Mouse (Mus musculus) neural tube, embryonic 12.5 days (tissue): ENCODE results near the gene Gm27021. TPM values are rescaled to one million over a fixed set of nuclear protein-coding genes. Genes with fewer than 3 reads are reported as not detected.

ENCODE experiments used
- ATAC-seq: fragments of 200-750 bp; cut with Nextera tagmentation; 2 replicates; pipeline ENCODE4 v1.8.0; 2017; ENCODE audit warnings: low read depth, mild to moderate bottlenecking, moderate TSS enrichment, moderate library complexity; ENCODE audit not compliant: low FRiP score
- H3K27ac ChIP-seq: fragments of 300-500 bp; sonication (generic); 2 replicates; pipeline ENCODE4 v1.5.1; 2016
- H3K27me3 ChIP-seq: fragments of 300-500 bp; sonication (generic); replicated peaks from 2 replicates; pipeline ENCODE4 v1.6.1; 2016; ENCODE audit warnings: mild to moderate bottlenecking
- H3K36me3 ChIP-seq: fragments of 300-500 bp; sonication (generic); 2 replicates; pipeline ENCODE4 v1.6.1; 2016; ENCODE audit warnings: mild to moderate bottlenecking
- H3K4me1 ChIP-seq: fragments of 300-500 bp; sonication (generic); 2 replicates; pipeline ENCODE4 v1.6.1; 2016
- H3K4me2 ChIP-seq: fragments of 300-500 bp; sonication (generic); replicated peaks from 2 replicates; pipeline ENCODE4 v1.6.1; 2016; ENCODE audit warnings: mild to moderate bottlenecking
- H3K4me3 ChIP-seq: fragments of 300-500 bp; sonication (generic); 2 replicates; pipeline ENCODE4 v1.5.1; 2016
- H3K9ac ChIP-seq: fragments of 300-500 bp; sonication (generic); 2 replicates; pipeline ENCODE4 v1.6.1; 2016; ENCODE audit warnings: mild to moderate bottlenecking
- H3K9me3 ChIP-seq: fragments of 300-500 bp; sonication (generic); 2 replicates; pipeline ENCODE4 v1.6.1; 2016; ENCODE audit warnings: mild to moderate bottlenecking
- WGBS: fragments of 180-500 bp; shearing (Covaris S2); methylation state at CpG from one replicate; pipeline ENCODE4 v1.1.7; 2016; 5-methylcytosine and 5-hydroxymethylcytosine counted together
- polyA plus RNA-seq: library from polyadenylated mRNA; unstranded; fragments of >200 nt; fragmentation: Nextera tagmentation; extraction: Ambion mirVana; gene quantifications from 2 replicates; pipeline ENCODE4 v1.2.1, GENCODE M21; 2016

Gm27021 gene
- polyA plus RNA-seq, result 2.4 and 6.3 TPM in 2 replicates

GRCm38 (mm10) chr8:120667561-120668373 lies at the start of gene Gm27021, which contains the start of gene Cox4i1:
Gene Gm27021 (minus strand): TSS chr8:120668079.
Gene Cox4i1 (plus strand): TSS chr8:120668222.
- Histone ChIP-seq H3K36me3 (peaks cover 31% of the 10 kb centered on the region), H3K27ac (peak within 1 kb of the TSS; percentile 75; the same call in 1 of the 2 replicates), H3K9me3 (no peaks in the 10 kb centered on the region), H3K4me3 (peak within 1 kb of the TSS; percentile 88), H3K4me1 (peaks cover 42% of the 10 kb centered on the region), H3K4me2 (peak within 1 kb of the TSS; percentile 92), H3K27me3 (no peaks in the 10 kb centered on the region), H3K9ac (peak within 1 kb of the TSS; percentile 96)
- peak; percentile 93 for ATAC-seq
- under 1% methylated on average over 103 of the region's 105 CpGs for WGBS

GRCm38 (mm10) chr8:120715996-120716680 lies 48.3 kb upstream of the Gm27021 start:
- no peak overlapping the region for H3K4me3 ChIP-seq
- no peak overlapping the region for H3K27ac ChIP-seq
- H3K4me1 ChIP-seq, result no peaks in the 10 kb centered on the region
- H3K27me3 ChIP-seq, result no peaks in the 10 kb centered on the region
- ATAC-seq, result no peak
- H3K9me3 ChIP-seq, result no peaks in the 10 kb centered on the region
- no peak overlapping the region for H3K9ac ChIP-seq
- H3K36me3 ChIP-seq, result no peaks in the 10 kb centered on the region
- 84% methylated on average over 15 of the region's 15 CpGs for WGBS
- H3K4me2 ChIP-seq, result no peak overlapping the region

DNA sequence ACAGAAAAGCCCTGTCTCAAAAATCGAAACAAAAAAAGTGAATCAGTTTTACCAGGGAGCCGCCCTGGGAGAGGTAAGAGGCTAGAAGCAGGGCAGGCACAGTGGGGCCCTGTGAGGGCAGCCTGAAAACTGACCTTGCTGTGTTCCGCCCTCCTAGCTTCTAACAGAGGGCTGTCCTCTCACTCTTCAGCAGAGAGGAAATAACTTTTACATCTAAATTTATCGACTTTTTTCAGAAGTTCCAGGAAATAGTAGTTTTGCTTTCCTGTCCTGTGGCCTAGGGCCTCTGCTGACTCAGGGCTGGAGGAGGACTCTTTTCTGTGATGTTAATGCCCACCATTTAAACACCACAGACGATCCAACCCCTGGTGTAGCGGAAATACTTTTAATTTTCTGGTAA lies 47.3 kb upstream of the Gm27021 start:
- H3K4me3 ChIP-seq, result no peak overlapping the region
- no peaks in the 10 kb centered on the region for H3K9me3 ChIP-seq
- no peak overlapping the region for H3K4me2 ChIP-seq
- H3K4me1 ChIP-seq, result no peaks in the 10 kb centered on the region
- H3K27me3 ChIP-seq, result no peaks in the 10 kb centered on the region
- no peak overlapping the region for H3K27ac ChIP-seq
- no peak overlapping the region for H3K9ac ChIP-seq
- WGBS, result 78% methylated on average over 6 of the region's 6 CpGs
- no peak for ATAC-seq
- H3K36me3 ChIP-seq, result no peaks in the 10 kb centered on the region

GRCm38 (mm10) chr8:120709176-120709575 lies 41.3 kb upstream of the Gm27021 start:
- H3K27me3 ChIP-seq, result no peaks in the 10 kb centered on the region
- no peaks in the 10 kb centered on the region for H3K9me3 ChIP-seq
- H3K27ac ChIP-seq, result no peak overlapping the region
- H3K36me3 ChIP-seq, result no peaks in the 10 kb centered on the region
- no peak overlapping the region for H3K4me3 ChIP-seq
- no peak overlapping the region for H3K4me2 ChIP-seq
- ATAC-seq, result no peak
- peaks cover 4% of the 10 kb centered on the region; the same call in 1 of the 2 replicates for H3K4me1 ChIP-seq
- no peak overlapping the region for H3K9ac ChIP-seq
- 83% methylated on average over 10 of the region's 10 CpGs for WGBS

DNA sequence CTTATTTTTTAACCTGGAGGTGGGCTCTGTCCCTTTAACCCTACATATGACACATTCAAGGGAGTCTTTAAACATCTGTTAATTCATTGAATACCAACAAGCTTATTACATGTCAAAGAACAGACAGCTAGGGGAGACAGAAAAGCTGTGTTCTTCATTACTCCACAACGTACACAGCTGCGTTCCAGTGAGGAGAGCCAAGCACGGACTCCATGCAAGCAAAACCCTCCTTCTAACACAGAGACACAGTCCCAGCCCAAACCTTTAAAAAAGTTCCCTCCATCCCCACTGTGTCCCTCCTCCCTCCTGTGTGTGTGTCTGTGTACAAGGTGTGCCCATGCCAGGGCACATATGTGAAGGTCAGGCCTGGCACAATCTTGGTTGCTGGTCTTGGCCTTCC lies 38.3 kb upstream of the Gm27021 start:
- Histone ChIP-seq H3K9me3 (no peaks in the 10 kb centered on the region), H3K27ac (no peak overlapping the region), H3K4me2 (no peak overlapping the region), H3K4me3 (no peak overlapping the region), H3K36me3 (no peaks in the 10 kb centered on the region), H3K9ac (no peak overlapping the region), H3K27me3 (no peaks in the 10 kb centered on the region), H3K4me1 (peaks cover 4% of the 10 kb centered on the region; the same call in 1 of the 2 replicates)
- ATAC-seq, result no peak
- 87% methylated on average over 3 of the region's 3 CpGs for WGBS

- no peak overlapping the region for H3K27ac ChIP-seq
- no peak overlapping the region for H3K4me2 ChIP-seq
- WGBS, result 78% methylated on average over 15 of the region's 15 CpGs
- H3K27me3 ChIP-seq, result no peaks in the 10 kb centered on the region
- no peak overlapping the region for H3K4me3 ChIP-seq
- H3K36me3 ChIP-seq, result no peaks in the 10 kb centered on the region
- H3K9ac ChIP-seq, result no peak overlapping the region
- no peak for ATAC-seq
- H3K9me3 ChIP-seq, result no peaks in the 10 kb centered on the region
- H3K4me1 ChIP-seq, result peaks cover 4% of the 10 kb centered on the region; the same call in 1 of the 2 replicates
These were observed 37.3 kb upstream of the Gm27021 start for GRCm38 (mm10) chr8:120705163-120705562.

GRCm38 (mm10) chr8:120704203-120704602 lies 36.3 kb upstream of the Gm27021 start:
- no peak overlapping the region for H3K4me3 ChIP-seq
- ATAC-seq, result no peak
- no peaks in the 10 kb centered on the region for H3K9me3 ChIP-seq
- H3K4me1 ChIP-seq, result peaks cover 4% of the 10 kb centered on the region; the same call in 1 of the 2 replicates
- 22% methylated on average over 9 of the region's 9 CpGs for WGBS
- H3K36me3 ChIP-seq, result no peaks in the 10 kb centered on the region
- H3K9ac ChIP-seq, result no peak overlapping the region
- H3K27ac ChIP-seq, result no peak overlapping the region
- no peaks in the 10 kb centered on the region for H3K27me3 ChIP-seq
- H3K4me2 ChIP-seq, result no peak overlapping the region

DNA sequence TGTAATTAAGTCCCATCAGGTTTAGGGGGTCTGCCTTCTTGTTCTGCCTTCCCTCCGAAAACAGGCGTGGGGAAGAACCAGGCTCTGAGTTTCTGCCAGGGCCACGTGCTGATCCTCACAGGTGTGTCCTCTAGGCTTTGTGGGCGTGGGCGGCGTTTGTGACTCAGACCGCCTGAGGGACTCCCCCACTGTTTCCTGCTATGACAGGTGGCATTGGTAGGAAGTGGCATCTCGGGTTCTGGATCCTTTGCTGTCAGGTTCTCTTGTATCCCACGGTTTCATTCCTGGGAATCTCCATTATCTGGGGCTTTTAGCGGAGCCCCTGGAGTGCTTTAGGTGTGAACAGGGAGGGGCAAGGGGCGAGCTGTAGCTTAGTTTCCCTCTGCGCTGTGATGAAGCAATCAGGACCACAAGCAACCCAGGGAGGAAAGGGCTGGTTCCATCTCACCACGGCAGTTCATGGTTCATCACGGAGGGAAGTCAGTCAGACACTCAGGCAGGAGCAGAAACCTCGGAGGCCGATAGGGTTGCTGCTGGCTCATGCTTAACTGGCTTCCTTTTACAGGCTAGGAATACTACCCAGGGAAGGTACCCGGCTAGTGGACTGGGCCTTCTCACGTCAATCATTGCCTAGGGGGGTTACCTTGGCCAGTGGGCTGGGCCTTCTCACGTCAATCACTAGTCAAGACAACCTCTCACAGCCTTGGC lies 34.0 kb upstream of the Gm27021 start:
- WGBS, result 64% methylated on average over 19 of the region's 19 CpGs
- ATAC-seq, result no peak

DNA sequence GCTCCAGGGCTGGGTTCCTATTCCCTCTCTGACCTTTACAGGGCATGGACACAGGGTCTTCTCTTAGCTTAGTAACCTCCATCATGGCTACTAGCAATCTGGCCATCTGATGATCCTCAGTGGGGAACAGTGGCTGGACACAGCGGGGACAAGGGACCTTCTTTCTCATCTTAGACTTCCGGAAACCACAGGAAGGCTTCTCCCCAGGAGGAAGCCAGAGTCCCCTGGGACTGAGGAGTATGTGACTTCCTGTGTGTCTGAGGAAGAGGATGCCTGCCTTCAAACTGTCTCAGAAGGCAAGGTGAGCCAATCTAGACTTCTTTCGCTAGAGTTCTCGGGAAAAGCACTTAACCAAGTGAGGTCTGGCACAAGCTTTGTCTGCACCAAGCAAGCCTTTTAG lies 32.2 kb upstream of the Gm27021 start:
- no peak for ATAC-seq
- peaks cover 4% of the 10 kb centered on the region; the same call in 1 of the 2 replicates for H3K4me1 ChIP-seq
- no peaks in the 10 kb centered on the region for H3K36me3 ChIP-seq
- H3K4me3 ChIP-seq, result no peak overlapping the region
- H3K27me3 ChIP-seq, result no peaks in the 10 kb centered on the region
- WGBS, result 88% methylated on average over 4 of the region's 4 CpGs
- no peak overlapping the region for H3K4me2 ChIP-seq
- no peak overlapping the region for H3K9ac ChIP-seq
- no peak overlapping the region for H3K27ac ChIP-seq
- no peaks in the 10 kb centered on the region; the same call in 1 of the 2 replicates for H3K9me3 ChIP-seq

More for the DNA sequence above, 34.0 kb upstream of the Gm27021 start:
- Histone ChIP-seq H3K4me1 (peaks cover 4% of the 10 kb centered on the region; the same call in 1 of the 2 replicates), H3K27me3 (no peaks in the 10 kb centered on the region), H3K4me3 (no peak overlapping the region), H3K36me3 (no peaks in the 10 kb centered on the region), H3K4me2 (no peak overlapping the region), H3K27ac (no peak overlapping the region), H3K9me3 (no peaks in the 10 kb centered on the region; the same call in 1 of the 2 replicates), H3K9ac (no peak overlapping the region)

GRCm38 (mm10) chr8:120699565-120699964 lies 31.7 kb upstream of the Gm27021 start:
- no peak overlapping the region for H3K4me2 ChIP-seq
- H3K27ac ChIP-seq, result no peak overlapping the region
- no peaks in the 10 kb centered on the region for H3K36me3 ChIP-seq
- peaks cover 3% of the 10 kb centered on the region; the same call in 1 of the 2 replicates for H3K4me1 ChIP-seq
- no peak overlapping the region for H3K9ac ChIP-seq
- no peaks in the 10 kb centered on the region for H3K27me3 ChIP-seq
- H3K9me3 ChIP-seq, result no peaks in the 10 kb centered on the region; the same call in 1 of the 2 replicates
- 82% methylated on average over 2 of the region's 2 CpGs for WGBS
- no peak for ATAC-seq
- H3K4me3 ChIP-seq, result no peak overlapping the region

DNA sequence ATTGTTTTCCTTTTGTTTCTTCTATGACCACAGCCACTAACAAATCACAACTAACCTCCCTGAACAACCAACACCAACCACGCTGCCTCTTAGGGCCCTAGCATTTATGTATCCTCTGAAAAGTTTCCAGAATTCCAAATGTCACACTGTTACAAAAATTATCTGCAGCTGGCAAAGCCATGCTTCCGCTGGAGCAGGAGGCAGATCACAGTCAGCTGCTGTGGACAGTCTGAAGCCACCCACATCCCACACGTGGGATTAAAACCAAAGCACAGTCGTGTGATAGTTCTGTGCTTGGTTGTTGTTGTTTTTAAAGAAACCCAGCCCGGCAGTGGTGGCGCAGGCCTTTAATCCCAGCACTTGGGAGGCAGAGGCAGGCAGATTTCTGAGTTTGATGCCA lies 31.2 kb upstream of the Gm27021 start:
- H3K36me3 ChIP-seq, result no peaks in the 10 kb centered on the region
- H3K4me3 ChIP-seq, result no peak overlapping the region
- no peak overlapping the region for H3K4me2 ChIP-seq
- WGBS, result 83% methylated on average over 6 of the region's 6 CpGs
- H3K4me1 ChIP-seq, result no peaks in the 10 kb centered on the region
- no peak overlapping the region for H3K9ac ChIP-seq
- ATAC-seq, result no peak
- no peak overlapping the region for H3K27ac ChIP-seq
- no peaks in the 10 kb centered on the region for H3K27me3 ChIP-seq
- H3K9me3 ChIP-seq, result no peaks in the 10 kb centered on the region; the same call in 1 of the 2 replicates

DNA sequence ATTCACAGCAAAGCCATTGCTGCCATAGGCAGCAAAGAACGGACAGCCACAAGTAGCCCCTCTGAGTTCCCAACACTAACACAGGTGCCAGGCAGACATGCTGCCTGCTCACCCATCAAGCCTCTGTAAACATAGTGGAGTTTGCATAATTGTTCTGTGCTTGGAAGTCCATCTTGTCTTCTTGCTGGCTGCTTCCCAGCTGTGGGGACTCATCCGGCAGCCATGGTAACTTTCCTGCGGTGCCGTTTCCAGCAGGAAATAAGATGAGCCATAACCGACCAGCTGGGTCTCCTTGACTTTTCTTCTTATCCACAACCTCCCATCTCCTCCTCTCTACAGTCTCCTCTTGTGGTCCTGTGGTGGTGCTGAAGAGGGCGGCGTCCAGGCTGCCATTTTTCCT lies 30.5 kb upstream of the Gm27021 start:
- Histone ChIP-seq H3K4me2 (no peak overlapping the region), H3K27ac (no peak overlapping the region), H3K4me3 (no peak overlapping the region), H3K4me1 (no peaks in the 10 kb centered on the region), H3K36me3 (no peaks in the 10 kb centered on the region), H3K9ac (no peak overlapping the region), H3K27me3 (no peaks in the 10 kb centered on the region), H3K9me3 (no peaks in the 10 kb centered on the region; the same call in 1 of the 2 replicates)
- 90% methylated on average over 7 of the region's 7 CpGs for whole genome bisulfite sequencing
- no peak for ATAC-seq
